Mouse (Mus musculus) lung, adult 2 months (tissue): ENCODE results near the gene Runx3. TPM values are rescaled to one million over a fixed set of nuclear protein-coding genes. Genes with fewer than 3 reads are reported as not detected.

Experiments used
- DNase-seq: peaks from one replicate; pipeline ENCODE4 v3.0.0; 2022
- H3K4me1 ChIP-seq: fragments of 200-500 bp; 2 replicates; pipeline ENCODE4 v1.6.1; 2011; ENCODE audit warnings: low read length; ENCODE audit not compliant: control insufficient read depth, insufficient read depth
- H3K4me3 ChIP-seq: fragments of 200-500 bp; replicated peaks from 2 replicates; pipeline ENCODE3; 2011; ENCODE audit warnings: low read depth, mild to moderate bottlenecking, control low read depth, low read length; ENCODE audit errors: extremely low read depth
- CTCF ChIP-seq: fragments of 200-500 bp; IDR thresholded peaks from 2 replicates; pipeline ENCODE4 v1.5.1; 2011; ENCODE audit warnings: mild to moderate bottlenecking, low read length, control low read depth; ENCODE audit not compliant: insufficient read depth
- POLR2A ChIP-seq: fragments of 200-500 bp; IDR thresholded peaks from 2 replicates; pipeline ENCODE4 v1.6.1; 2011; ENCODE audit warnings: low read depth, mild to moderate bottlenecking, control low read depth, low read length, borderline replicate concordance; ENCODE audit errors: extremely low read depth
- WGBS: fragments of 180-500 bp; shearing (Covaris S2); methylation state at CpG from one replicate; pipeline ENCODE4 v1.1.7; 2018; 5-methylcytosine and 5-hydroxymethylcytosine counted together
- polyA plus RNA-seq: library from polyadenylated mRNA; depleted of rRNA; stranded (reverse); fragments of >200 nt; gene quantifications from 2 replicates; pipeline ENCODE4 v1.2.3, GENCODE M21; 2012

The Runx3 gene
- polyA plus RNA-seq, 1 experiment = 2.8 TPM

- Histone ChIP-seq H3K4me3 (no peak overlapping the region), H3K4me1 (no peaks in the 10 kb centered on the region)
- no peak for TF ChIP-seq POLR2A
- no peak for TF ChIP-seq CTCF
- DNase-seq = no peak
- WGBS = 21% methylated on average over 22 of the region's 22 CpGs
These were observed 8.5 kb downstream of the Runx3 start for GRCm38 (mm10) chr4:135128841-135129520.

DNA sequence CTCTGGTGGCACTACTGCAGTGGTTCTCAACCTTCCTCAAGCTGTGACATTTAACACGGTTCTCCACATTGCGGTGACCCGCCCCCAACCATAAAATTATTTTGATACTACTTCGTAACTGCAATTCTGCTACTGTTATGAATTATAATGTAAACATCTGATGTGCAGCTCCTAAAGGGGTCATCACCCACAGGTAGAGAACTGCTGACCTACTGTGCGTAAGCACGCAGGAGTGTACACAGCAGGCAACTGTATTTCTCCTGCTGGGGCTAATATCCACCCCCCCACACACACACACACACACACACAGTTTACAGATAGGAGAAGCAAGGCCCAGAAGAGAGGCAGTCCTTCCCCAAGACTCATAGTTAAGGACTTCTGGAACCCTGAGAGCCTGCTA is 9.7 kb downstream of the Runx3 start:
- TF ChIP-seq POLR2A = no peak
- TF ChIP-seq CTCF = no peak
- no peak overlapping the region for H3K4me3 ChIP-seq
- WGBS = 87% methylated on average over 6 of the region's 6 CpGs
- H3K4me1 ChIP-seq = no peaks in the 10 kb centered on the region
- no peak for DNase-seq

- WGBS = 74% methylated on average over 6 of the region's 6 CpGs
- TF ChIP-seq POLR2A (no peak), CTCF (no peak)
- Histone ChIP-seq H3K4me3 (no peak overlapping the region), H3K4me1 (no peaks in the 10 kb centered on the region)
- DNase-seq = no peak
These were observed 10.7 kb downstream of the Runx3 start for GRCm38 (mm10) chr4:135131145-135131544.

- H3K4me3 ChIP-seq = no peak overlapping the region
- no peak for TF ChIP-seq CTCF
- TF ChIP-seq POLR2A = no peak
- no peaks in the 10 kb centered on the region for H3K4me1 ChIP-seq
- DNase-seq = no peak
- WGBS = 82% methylated on average over 12 of the region's 12 CpGs
These were observed 12.3 kb downstream of the Runx3 start for GRCm38 (mm10) chr4:135132797-135133196.

DNA sequence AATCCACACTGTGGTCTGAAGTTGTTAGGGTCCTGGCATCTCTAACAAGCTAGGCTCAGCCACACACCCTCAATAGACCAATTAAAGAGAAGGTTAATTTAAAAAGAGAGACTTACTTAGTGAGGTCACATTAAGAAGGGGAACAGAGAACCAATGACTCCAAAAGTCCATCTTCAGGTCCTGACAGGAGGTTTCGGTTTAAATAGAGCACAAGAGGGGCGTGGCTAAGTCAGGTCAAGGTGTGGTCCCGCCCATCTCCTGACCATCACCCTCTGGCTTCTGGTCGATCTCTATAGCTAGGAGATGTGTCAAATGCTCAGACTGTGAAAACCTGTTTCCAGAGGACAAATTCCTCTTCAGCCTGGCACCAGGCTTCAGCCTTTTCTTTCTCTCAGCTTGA is 13.3 kb downstream of the Runx3 start:
- WGBS = 65% methylated on average over 4 of the region's 4 CpGs
- no peak overlapping the region for H3K4me3 ChIP-seq
- no peak for DNase-seq
- no peaks in the 10 kb centered on the region for H3K4me1 ChIP-seq
- TF ChIP-seq POLR2A = no peak
- no peak for TF ChIP-seq CTCF

DNA sequence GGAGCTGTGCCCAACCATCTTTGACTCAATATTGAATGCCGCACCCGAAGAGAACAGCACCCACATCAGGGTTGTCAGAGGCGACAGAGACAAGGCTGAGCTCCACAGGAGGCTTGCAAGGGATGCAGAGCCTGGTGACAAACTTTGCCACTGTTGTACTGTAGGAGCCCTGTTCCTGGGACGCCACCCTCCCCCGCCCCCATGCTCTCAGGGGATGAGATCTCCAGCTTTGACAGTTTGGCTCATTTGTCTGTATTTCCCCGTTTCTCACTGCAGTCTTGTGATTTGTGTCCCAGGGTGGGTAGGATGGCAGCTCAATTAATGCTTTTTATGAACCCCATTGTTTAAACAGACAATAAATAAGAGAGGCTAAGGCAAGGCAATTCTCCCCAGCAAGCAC is 14.9 kb downstream of the Runx3 start:
- TF ChIP-seq POLR2A (no peak), CTCF (no peak)
- no peak for DNase-seq
- no peaks in the 10 kb centered on the region for H3K4me1 ChIP-seq
- no peak overlapping the region for H3K4me3 ChIP-seq
- WGBS = 75% methylated on average over 6 of the region's 6 CpGs

GRCm38 (mm10) chr4:135136202-135136601 is 15.8 kb downstream of the Runx3 start:
- Histone ChIP-seq H3K4me1 (no peaks in the 10 kb centered on the region), H3K4me3 (no peak overlapping the region)
- WGBS = 65% methylated on average over 8 of the region's 8 CpGs
- no peak for DNase-seq
- TF ChIP-seq CTCF (no peak), POLR2A (no peak)

DNA sequence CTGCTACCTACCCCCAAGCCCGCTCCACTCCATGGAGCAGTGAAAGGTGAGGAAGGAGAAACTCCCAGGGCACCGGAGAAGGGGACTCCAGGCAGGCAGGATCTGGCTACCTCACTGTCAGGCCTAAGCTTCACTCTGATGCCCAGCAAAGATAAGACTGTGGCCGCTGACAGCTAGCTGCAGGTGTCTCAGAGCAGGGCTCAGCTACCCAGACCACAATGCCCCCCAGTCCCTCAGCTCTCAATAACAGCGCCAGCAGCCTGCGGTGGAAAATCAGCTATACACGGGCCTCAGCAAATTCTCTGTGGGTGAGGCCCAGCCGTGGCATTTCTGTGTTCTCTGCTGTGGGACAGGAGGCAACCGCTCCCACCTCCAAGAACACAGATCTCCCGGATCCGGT is 16.2 kb downstream of the Runx3 start:
- TF ChIP-seq CTCF (no peak), POLR2A (no peak)
- 64% methylated on average over 10 of the region's 10 CpGs for WGBS
- no peak for DNase-seq
- H3K4me3 ChIP-seq = no peak overlapping the region
- no peaks in the 10 kb centered on the region for H3K4me1 ChIP-seq

- TF ChIP-seq POLR2A (no peak), CTCF (no peak)
- no peaks in the 10 kb centered on the region for H3K4me1 ChIP-seq
- DNase-seq = no peak
- H3K4me3 ChIP-seq = no peak overlapping the region
- 3% methylated on average over 25 of the region's 25 CpGs for WGBS
These were observed 20.4 kb downstream of the Runx3 start for GRCm38 (mm10) chr4:135140647-135141515.
